In genomic region chr13:102792157-102792556, GRCm38 (mm10) we compare ENCODE assay signal across 21 mouse cellular contexts.
DNase-seq lines count a peak whose midpoint lies in the region; ATAC-seq and TF ChIP-seq lines count a peak whose summit lies in the region.
"Had no signal": no experiment of that assay in that cellular context is flagged by ENCODE, and none has a peak within 500 bp of the region (broad histone marks: within the 10 kb centered on the region; RNA-seq: fewer than 3 reads in every experiment).

No protein-coding gene starts in this region.

- TF ChIP-seq EP300 in heart, adult 2 months (IDR thresholded peaks at IDR 0.05; ENCODE audit: insufficient read depth, low read depth, low read length) = no peak
- TF ChIP-seq EP300 in CH12.LX (IDR thresholded peaks at IDR 0.05; ENCODE audit: low read length) = no peak
- no peak for TF ChIP-seq EP300 in stomach, postnatal 0 days (optimal IDR thresholded peaks at IDR 0.05)

- peaks cover 2% of the 10 kb centered on the region for H3K36me3 ChIP-seq in heart, adult 2 months (ENCODE audit: control insufficient read depth, insufficient read depth, low read length)
- H3K36me3 ChIP-seq in CH12.LX (replicated peaks in 1 of 2; ENCODE audit: control insufficient read depth in 1 of 2, insufficient read depth in 1 of 2, low read length in 1 of 2) = peaks cover 36 to 37% of the 10 kb centered on the region in 2 experiments
- H3K36me3 ChIP-seq in stomach, postnatal 0 days (ENCODE audit: control insufficient read depth, insufficient read depth, low read length) = peaks cover 11% of the 10 kb centered on the region

- no peak overlapping the region for H3K4me3 ChIP-seq in heart, adult 2 months
- no peak overlapping the region for H3K4me3 ChIP-seq in layer of hippocampus, adult 2 months
- H3K4me3 ChIP-seq in CH12.LX (replicated peaks in 1 of 3; ENCODE audit: low read depth in 2 of 3, low read length in 2 of 3, poor library complexity in 1 of 3) = no peak overlapping the region
- no peak overlapping the region for H3K4me3 ChIP-seq in stomach, postnatal 0 days (ENCODE audit: low read depth, low read length)
- H3K4me3 ChIP-seq: forebrain, embryonic 10.5 days; forebrain, embryonic 13.5 days; hindbrain, embryonic 10.5 days; hindbrain, embryonic 13.5 days had no signal

- no peak for ATAC-seq in stomach, postnatal 0 days (ENCODE audit: low FRiP score, low TSS enrichment)
- ATAC-seq: forebrain, embryonic 13.5 days; forebrain, embryonic 16.5 days; hindbrain, embryonic 16.5 days had no signal

- TF ChIP-seq RAD21 in CH12.LX (IDR thresholded peaks at IDR 0.05; ENCODE audit: low read depth, low read length) = no peak

- DNase-seq in heart, adult 2 months = no peak
- DNase-seq in heart, postnatal 4 days = no peak
- no peak for DNase-seq in layer of hippocampus, adult 2 months (ENCODE audit: low spot score in 2 of 2)
- no peak for DNase-seq in layer of hippocampus, adult 9-11 months
- no peak for DNase-seq in CH12.LX (ENCODE audit: extremely low read depth)
- DNase-seq in stomach, postnatal 0 days (ENCODE audit: low spot score) = no peak
- DNase-seq in cerebellum, postnatal 10 days = no peak
- DNase-seq: adrenal gland, adult 2 months; adrenal gland, postnatal 14 days; cerebellum, adult 11-12 months; cerebellum, adult 8-10 months; cerebellum, postnatal 14 days; gastrocnemius, postnatal 10 days; gastrocnemius, postnatal 36 days had no signal

- TF ChIP-seq POLR2A in heart, adult 2 months (IDR thresholded peaks at IDR 0.05; ENCODE audit: insufficient read depth, low read depth, low read length) = no peak
- no peak for TF ChIP-seq POLR2A in CH12.LX (IDR thresholded peaks at IDR 0.05; ENCODE audit: low read depth, low read length)

- intact Hi-C loops in heart, adult 2 months (cut with DNase I) = no loop called here

- H3K27ac ChIP-seq in heart, adult 2 months = no peak overlapping the region
- no peak overlapping the region for H3K27ac ChIP-seq in layer of hippocampus, adult 2 months
- no peak overlapping the region for H3K27ac ChIP-seq in CH12.LX (ENCODE audit: insufficient read depth, low read depth)
- H3K27ac ChIP-seq in stomach, postnatal 0 days (replicated peaks) = no peak overlapping the region
- H3K27ac ChIP-seq: forebrain, embryonic 10.5 days; forebrain, embryonic 13.5 days; hindbrain, embryonic 10.5 days; hindbrain, embryonic 13.5 days had no signal

- in situ Hi-C loops in CH12.LX (cut with MboI; ENCODE audit: low pct_ligation_motif_present, low pct_unique_long_range_greater_than_20kb, low sequenced_read_pairs) = no loop called here

- dilution Hi-C loops in CH12.LX (cut with MboI; ENCODE audit: extremely low pct_ligation_motif_present, extremely low pct_unique_long_range_greater_than_20kb, low sequenced_read_pairs) = no loop called here

- no peaks in the 10 kb centered on the region for H3K9me3 ChIP-seq in CH12.LX (replicated peaks; ENCODE audit: low read length)
- H3K9me3 ChIP-seq in stomach, postnatal 0 days (ENCODE audit: control insufficient read depth, low read length) = no peaks in the 10 kb centered on the region
- H3K9me3 ChIP-seq: forebrain, embryonic 10.5 days; forebrain, embryonic 13.5 days; hindbrain, embryonic 10.5 days; hindbrain, embryonic 13.5 days had no signal

- H3K4me1 ChIP-seq in heart, adult 2 months (ENCODE audit: control insufficient read depth, insufficient read depth, low read length) = no peaks in the 10 kb centered on the region
- no peaks in the 10 kb centered on the region for H3K4me1 ChIP-seq in CH12.LX (ENCODE audit: control insufficient read depth in 1 of 2, insufficient read depth in 2 of 2)
- H3K4me1 ChIP-seq in stomach, postnatal 0 days (replicated peaks; ENCODE audit: control insufficient read depth, insufficient read depth) = no peaks in the 10 kb centered on the region
- H3K4me1 ChIP-seq: forebrain, embryonic 13.5 days had no signal

- TF ChIP-seq CTCF in heart, adult 2 months (IDR thresholded peaks at IDR 0.05) = peak; percentile 40
- peak; percentile 56 for TF ChIP-seq CTCF in layer of hippocampus, adult 2 months (conservative IDR thresholded peaks at IDR 0.05)
- TF ChIP-seq CTCF in CH12.LX (conservative IDR thresholded peaks at IDR 0.05 in 1 of 2, IDR thresholded peaks at IDR 0.05 in 1 of 2; ENCODE audit: low read depth in 2 of 2, low read length in 2 of 2) = peak in 1 of 2 experiments; percentile 22; a peak in 1 of 4 replicates
- TF ChIP-seq CTCF in stomach, postnatal 0 days (IDR thresholded peaks at IDR 0.05; ENCODE audit: low read depth) = peak; percentile 36

- H3K4me2 ChIP-seq in CH12.LX (ENCODE audit: insufficient read depth, low read depth, poor library complexity, severe bottlenecking) = no peak overlapping the region
- H3K4me2 ChIP-seq in stomach, postnatal 0 days (replicated peaks; ENCODE audit: low read depth) = no peak overlapping the region
- H3K4me2 ChIP-seq: forebrain, embryonic 13.5 days; heart, embryonic 11.5 days; hindbrain, embryonic 13.5 days had no signal

- 85% methylated on average over 3 of the region's 3 CpGs for WGBS in heart, adult 2 months
- WGBS in stomach, postnatal 0 days = 94% methylated on average over 3 of the region's 3 CpGs

- H3K9ac ChIP-seq in heart, adult 2 months (ENCODE audit: low read depth, low read length) = no peak overlapping the region
- H3K9ac ChIP-seq in CH12.LX (ENCODE audit: insufficient read depth, low read depth) = no peak overlapping the region
- H3K9ac ChIP-seq in stomach, postnatal 0 days (ENCODE audit: low read length) = no peak overlapping the region
- H3K9ac ChIP-seq: forebrain, embryonic 13.5 days; hindbrain, embryonic 13.5 days had no signal

- H3K27me3 ChIP-seq in heart, adult 2 months (ENCODE audit: control insufficient read depth, insufficient read depth, low read length) = no peaks in the 10 kb centered on the region
- no peaks in the 10 kb centered on the region for H3K27me3 ChIP-seq in CH12.LX (replicated peaks)
- no peaks in the 10 kb centered on the region for H3K27me3 ChIP-seq in stomach, postnatal 0 days (ENCODE audit: control insufficient read depth, insufficient read depth, low read length)
- H3K27me3 ChIP-seq: forebrain, embryonic 13.5 days; hindbrain, embryonic 13.5 days had no signal

- no peaks in the 10 kb centered on the region for H3K79me2 ChIP-seq in heart, adult 2 months (replicated peaks; ENCODE audit: control insufficient read depth, insufficient read depth, low read length)
- H3K79me2 ChIP-seq in CH12.LX (replicated peaks; ENCODE audit: control insufficient read depth, extremely low read depth, insufficient read depth, poor library complexity, severe bottlenecking) = no peaks in the 10 kb centered on the region

TF ChIP-seq in CH12.LX, 34 proteins besides CTCF, POLR2A, EP300 and RAD21:
- TF ChIP-seq SMC3 (IDR thresholded peaks at IDR 0.05; ENCODE audit: low read depth, low read length) (0 out of 2 replicates have a peak, but pooled peaks have one; percentile 8), ZC3H11A (IDR thresholded peaks at IDR 0.05; ENCODE audit: low read depth, low read length) (no peak)
